Mouse (Mus musculus) gastrocnemius, postnatal 25 days (tissue): ENCODE measurements around the gene Nuak1. TPM values are rescaled to one million over a fixed set of nuclear protein-coding genes. Genes with fewer than 3 reads are reported as not detected.

ENCODE experiments used
- DNase-seq: peaks from one replicate; pipeline ENCODE4 v3.0.0; 2022
- total RNA-seq, 2 experiments: library from RNA; stranded (reverse); gene quantifications; 1 replicate in 1 of 2; 2 replicates in 1 of 2; pipeline ENCODE4 v1.2.3; 2021

Nuak1 gene
- total RNA-seq, 2 experiments from 2014 or later = 12.6 to 19.4 TPM

GRCm38 (mm10) chr10:84408965-84409660 lies 31.3 kb downstream of the Nuak1 start:
- DNase-seq = peak; percentile 50

- no peak for DNase-seq
Observed at GRCm38 (mm10) chr10:84405135-84405776, 35.1 kb downstream of the Nuak1 start.

GRCm38 (mm10) chr10:84401907-84402371 lies 38.5 kb downstream of the Nuak1 start:
- no peak for DNase-seq

- no peak for DNase-seq
Observed at GRCm38 (mm10) chr10:84401189-84401588, 39.2 kb downstream of the Nuak1 start.

GRCm38 (mm10) chr10:84400037-84400681 lies 40.2 kb downstream of the Nuak1 start:
- no peak for DNase-seq

GRCm38 (mm10) chr10:84397276-84397675 lies 43.1 kb downstream of the Nuak1 start:
- peak; percentile 44 for DNase-seq

- DNase-seq = peak; percentile 47
Observed at GRCm38 (mm10) chr10:84395885-84396659, 44.3 kb downstream of the Nuak1 start.

- DNase-seq = no peak
Observed at GRCm38 (mm10) chr10:84395259-84395658, 45.1 kb downstream of the Nuak1 start.

- DNase-seq = no peak
Observed at GRCm38 (mm10) chr10:84393881-84394280, 46.5 kb downstream of the Nuak1 start.

GRCm38 (mm10) chr10:84393405-84393804 lies 47.0 kb downstream of the Nuak1 start:
- no peak for DNase-seq

GRCm38 (mm10) chr10:84392723-84393081 lies 47.7 kb downstream of the Nuak1 start:
- DNase-seq = no peak

- DNase-seq = no peak
Observed at GRCm38 (mm10) chr10:84392027-84392722, 48.2 kb downstream of the Nuak1 start.

GRCm38 (mm10) chr10:84389707-84390106 lies 50.7 kb downstream of the Nuak1 start:
- no peak for DNase-seq

- DNase-seq = peak; percentile 38
Observed at GRCm38 (mm10) chr10:84388357-84389141, 51.8 kb downstream of the Nuak1 start.

- DNase-seq = no peak
Observed at GRCm38 (mm10) chr10:84387338-84387737, 53.1 kb downstream of the Nuak1 start.

GRCm38 (mm10) chr10:84386625-84387242 lies 53.7 kb downstream of the Nuak1 start:
- DNase-seq = no peak

- no peak for DNase-seq
Observed at GRCm38 (mm10) chr10:84386214-84386613, 54.2 kb downstream of the Nuak1 start.

GRCm38 (mm10) chr10:84384761-84385160 lies 55.6 kb downstream of the Nuak1 start:
- no peak for DNase-seq

GRCm38 (mm10) chr10:84382900-84383883 lies 57.2 kb downstream of the Nuak1 start:
- DNase-seq = no peak
